In the genomic region with DNA sequence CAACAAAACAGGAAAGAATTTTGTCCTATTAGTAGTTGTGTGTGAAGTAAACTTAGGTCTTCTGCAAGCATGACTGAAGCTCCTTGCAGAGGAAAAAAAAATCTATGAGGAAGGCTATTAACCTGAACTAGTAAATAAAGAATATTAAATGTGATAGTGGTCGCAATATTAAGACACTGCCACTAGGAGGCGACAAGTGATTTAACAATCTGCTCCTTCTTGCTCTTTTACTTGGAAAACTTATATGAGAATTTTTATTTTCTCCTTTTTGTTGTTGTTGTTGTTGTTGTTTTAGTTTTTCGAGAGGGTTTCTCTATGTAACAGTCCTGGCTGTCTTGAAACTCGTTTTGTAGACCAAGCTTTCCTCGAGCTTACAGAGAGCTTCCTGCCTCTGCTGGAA, we compare ENCODE assay signal across 8 mouse cellular contexts. TPM values are rescaled to one million over a fixed set of nuclear protein-coding genes. Genes with fewer than 3 reads are reported as not detected.
DNase-seq lines count a peak whose midpoint lies in the region; ATAC-seq lines count a peak whose summit lies in the region.

No protein-coding gene starts in this region.

- H3K27ac ChIP-seq in heart, embryonic 15.5 days = peak overlapping the region; percentile 87
- H3K27ac ChIP-seq in kidney, embryonic 16.5 days (ENCODE audit: low read length) = peak overlapping the region; percentile 98
- H3K27ac ChIP-seq in neural tube, embryonic 15.5 days (replicated peaks) = peak overlapping the region; percentile 96

- peak overlapping the region; percentile 65 for H3K4me2 ChIP-seq in heart, embryonic 15.5 days
- peak overlapping the region; percentile 89 for H3K4me2 ChIP-seq in kidney, embryonic 16.5 days (replicated peaks; ENCODE audit: low read depth, low read length)
- H3K4me2 ChIP-seq in neural tube, embryonic 15.5 days = peak overlapping the region; percentile 85

- 3% methylated on average over 5 of the region's 5 CpGs for WGBS in heart, embryonic 15.5 days
- 2% methylated on average over 5 of the region's 5 CpGs for WGBS in kidney, embryonic 16.5 days
- WGBS in neural tube, embryonic 15.5 days = 5% methylated on average over 5 of the region's 5 CpGs

- peak overlapping the region; percentile 44; the same call in 1 of the 2 replicates for H3K9ac ChIP-seq in heart, embryonic 15.5 days
- H3K9ac ChIP-seq in kidney, embryonic 16.5 days (replicated peaks; ENCODE audit: low read length) = no peak overlapping the region
- H3K9ac ChIP-seq in neural tube, embryonic 15.5 days (replicated peaks) = no peak overlapping the region

- peak; percentile 55 for DNase-seq in thymus, postnatal 0 days (ENCODE audit: low spot score)
- DNase-seq in thymus, postnatal 36 days = no peak
- DNase-seq in embryo, embryonic 10.5 days (ENCODE audit: low spot score) = peak; percentile 79
- DNase-seq in lung, adult 18-20 months = peak; percentile 9 to 64
- DNase-seq in gastrocnemius, postnatal 10 days = no peak

- H3K27me3 ChIP-seq in heart, embryonic 15.5 days = no peaks in the 10 kb centered on the region
- no peaks in the 10 kb centered on the region for H3K27me3 ChIP-seq in kidney, embryonic 16.5 days (ENCODE audit: insufficient read depth, low read length)
- no peaks in the 10 kb centered on the region for H3K27me3 ChIP-seq in neural tube, embryonic 15.5 days (replicated peaks)

- H3K9me3 ChIP-seq in heart, embryonic 15.5 days (replicated peaks) = no peaks in the 10 kb centered on the region
- no peaks in the 10 kb centered on the region for H3K9me3 ChIP-seq in kidney, embryonic 16.5 days (ENCODE audit: low read length)
- H3K9me3 ChIP-seq in neural tube, embryonic 15.5 days (replicated peaks) = no peaks in the 10 kb centered on the region

- no peak for ATAC-seq in heart, embryonic 15.5 days (replicated peaks; ENCODE audit: insufficient number of reproducible peaks, insufficient read depth, low FRiP score, low read depth)
- ATAC-seq in kidney, embryonic 16.5 days (ENCODE audit: low FRiP score, low TSS enrichment) = no peak
- ATAC-seq in neural tube, embryonic 15.5 days (ENCODE audit: low FRiP score) = no peak

- peak overlapping the region; percentile 82 for H3K4me3 ChIP-seq in heart, embryonic 15.5 days
- peak overlapping the region; percentile 13 for H3K4me3 ChIP-seq in kidney, embryonic 16.5 days (ENCODE audit: low read length)
- peak overlapping the region; percentile 80 for H3K4me3 ChIP-seq in neural tube, embryonic 15.5 days (replicated peaks)

- peaks cover 4% of the 10 kb centered on the region; the same call in 1 of the 2 replicates for H3K36me3 ChIP-seq in heart, embryonic 15.5 days
- H3K36me3 ChIP-seq in kidney, embryonic 16.5 days (ENCODE audit: insufficient read depth, low read length) = peaks cover 8% of the 10 kb centered on the region; the same call in 1 of the 2 replicates
- H3K36me3 ChIP-seq in neural tube, embryonic 15.5 days = peaks cover 3% of the 10 kb centered on the region; the same call in 1 of the 2 replicates

- peaks cover 18% of the 10 kb centered on the region for H3K4me1 ChIP-seq in heart, embryonic 15.5 days (replicated peaks)
- H3K4me1 ChIP-seq in kidney, embryonic 16.5 days (ENCODE audit: insufficient read depth, low read length) = peaks cover 12% of the 10 kb centered on the region
- peaks cover 14% of the 10 kb centered on the region for H3K4me1 ChIP-seq in neural tube, embryonic 15.5 days

RNA-seq across cellular contexts. Expression of a gene that starts 1.1 kb away (rescaled TPM):
- polyA plus RNA-seq in thymus, postnatal 0 days (2015; fragmentation: Nextera tagmentation; extraction: Ambion mirVana) = 69.9 and 74.1 TPM in 2 replicates
- polyA plus RNA-seq in heart, embryonic 15.5 days (2015; fragmentation: Nextera tagmentation; extraction: Ambion mirVana) = 59.9 and 65.9 TPM in 2 replicates
- polyA plus RNA-seq in kidney, embryonic 16.5 days (2015; fragmentation: Nextera tagmentation; extraction: Ambion mirVana) = 103 and 106 TPM in 2 replicates
- 74.0 and 75.2 TPM in 2 replicates for polyA plus RNA-seq in neural tube, embryonic 15.5 days (2015; fragmentation: Nextera tagmentation; extraction: Ambion mirVana)
- total RNA-seq in gastrocnemius, postnatal 10 days (2021) = 10 to 100 TPM; 28.2 to 30.1 TPM

RNA-seq across cellular contexts. Expression of a gene that starts 12.1 kb away (rescaled TPM):
- polyA plus RNA-seq in thymus, postnatal 0 days (2015; fragmentation: Nextera tagmentation; extraction: Ambion mirVana) = 94.7 and 98.0 TPM in 2 replicates
- polyA plus RNA-seq in heart, embryonic 15.5 days (2015; fragmentation: Nextera tagmentation; extraction: Ambion mirVana) = 35.5 and 36.4 TPM in 2 replicates
- polyA plus RNA-seq in kidney, embryonic 16.5 days (2015; fragmentation: Nextera tagmentation; extraction: Ambion mirVana) = 61.1 and 71.0 TPM in 2 replicates
- polyA plus RNA-seq in neural tube, embryonic 15.5 days (2015; fragmentation: Nextera tagmentation; extraction: Ambion mirVana) = 66.8 and 76.2 TPM in 2 replicates
- 10 to 100 TPM; 18.7 to 20.3 TPM for total RNA-seq in gastrocnemius, postnatal 10 days (2021)

RNA-seq across cellular contexts. Expression of a gene that starts 43.0 kb away (rescaled TPM):
- 40.1 and 40.3 TPM in 2 replicates for polyA plus RNA-seq in thymus, postnatal 0 days (2015; fragmentation: Nextera tagmentation; extraction: Ambion mirVana)
- polyA plus RNA-seq in heart, embryonic 15.5 days (2015; fragmentation: Nextera tagmentation; extraction: Ambion mirVana) = 34.5 and 34.7 TPM in 2 replicates
- polyA plus RNA-seq in kidney, embryonic 16.5 days (2015; fragmentation: Nextera tagmentation; extraction: Ambion mirVana) = 53.1 and 57.7 TPM in 2 replicates
- 41.2 and 43.9 TPM in 2 replicates for polyA plus RNA-seq in neural tube, embryonic 15.5 days (2015; fragmentation: Nextera tagmentation; extraction: Ambion mirVana)
- total RNA-seq in gastrocnemius, postnatal 10 days (2021) = 10 to 100 TPM; 16.7 to 21.3 TPM

Comparison
In these comparisons a context has a peak if more than half of its experiments do, and no peak if none do; other contexts are left out.
1. DNase-seq: peak in thymus, postnatal 0 days (single experiment), embryo, embryonic 10.5 days (single experiment) and lung, adult 18-20 months (2 of 2); none in thymus, postnatal 36 days (0 of 2) and gastrocnemius, postnatal 10 days (single experiment).
2. H3K4me3 ChIP-seq: peak in every context shown above with its lines; median percentile 82 in heart, embryonic 15.5 days; 80 in neural tube, embryonic 15.5 days; 13 in kidney, embryonic 16.5 days.
3. Peak in every context shown above with its lines, with median percentiles within 50 percentile points of each other: H3K27ac ChIP-seq and H3K4me2 ChIP-seq.